Mouse (Mus musculus) MEL (cell line): Measurements from ENCODE around the gene Mtmr10. TPM values are rescaled to one million over a fixed set of nuclear protein-coding genes. Genes with fewer than 3 reads are reported as not detected.

Experiments
- DNase-seq: peaks from one replicate; pipeline ENCODE4 v3.0.0; 2011; ENCODE audit warnings: low read depth, low spot score
- H3K27ac ChIP-seq: 2 replicates; pipeline ENCODE4 v1.5.1; 2012; ENCODE audit warnings: low read depth, mild to moderate bottlenecking, control low read depth, low read length, moderate library complexity; ENCODE audit not compliant: control insufficient read depth
- H3K27me3 ChIP-seq, 2 experiments: fragments of 150-350 bp in 1 of 2; sonication (generic) in 1 of 2; 2 replicates each; pipeline ENCODE4 v1.6.1; 2012; ENCODE audit warnings: low read length in 2 of 2, mild to moderate bottlenecking in 2 of 2, improper control_type of control experiment in 1 of 2, moderate library complexity in 1 of 2; ENCODE audit not compliant: insufficient read depth in 2 of 2, control insufficient read depth in 1 of 2
- H3K36me3 ChIP-seq, 2 experiments: 2 replicates each; pipeline ENCODE4 v1.6.1; 2012 to 2014; ENCODE audit warnings: low read length in 2 of 2, improper control_type of control experiment in 1 of 2, inconsistent platforms in 1 of 2, mild to moderate bottlenecking in 1 of 2; ENCODE audit not compliant: insufficient read depth in 2 of 2, control insufficient read depth in 1 of 2
- H3K4me1 ChIP-seq, 2 experiments: fragments of 150-350 bp in 1 of 2; sonication (generic) in 1 of 2; 2 replicates each; pipeline ENCODE4 v1.6.1; 2012; ENCODE audit warnings: low read length in 2 of 2, improper control_type of control experiment in 1 of 2, mild to moderate bottlenecking in 1 of 2; ENCODE audit not compliant: insufficient read depth in 2 of 2, control insufficient read depth in 1 of 2
- H3K4me3 ChIP-seq, 2 experiments: fragments of 150-350 bp in 1 of 2; sonication (generic) in 1 of 2; 2 replicates each; pipeline ENCODE4 v1.5.1; 2012; ENCODE audit warnings: low read depth in 2 of 2, low read length in 2 of 2, mild to moderate bottlenecking in 2 of 2, moderate library complexity in 2 of 2, control low read depth in 1 of 2, improper control_type of control experiment in 1 of 2; ENCODE audit not compliant: control insufficient read depth in 1 of 2, insufficient read depth in 1 of 2
- H3K79me2 ChIP-seq: 2 replicates; pipeline ENCODE4 v1.6.1; 2012; ENCODE audit warnings: mild to moderate bottlenecking, low read length, moderate library complexity; ENCODE audit not compliant: control insufficient read depth, poor library complexity, insufficient read depth
- H3K9ac ChIP-seq: 2 replicates; pipeline ENCODE4 v1.6.1; 2012; ENCODE audit warnings: low read depth, mild to moderate bottlenecking, control low read depth, low read length, moderate library complexity; ENCODE audit not compliant: control insufficient read depth, poor library complexity, severe bottlenecking
- H3K9me3 ChIP-seq: fragments of 150-350 bp; sonication (generic); replicated peaks from 2 replicates; pipeline ENCODE4 v1.6.1; 2012; ENCODE audit warnings: mild to moderate bottlenecking, low read length, improper control_type of control experiment, moderate library complexity; ENCODE audit not compliant: insufficient read depth
- CHD2 ChIP-seq: IDR thresholded peaks from 2 replicates; pipeline ENCODE4 v1.6.1; 2011; ENCODE audit warnings: low read length, improper control_type of control experiment
- CTCF ChIP-seq, 3 experiments: IDR thresholded peaks in 2 of 3; conservative IDR thresholded peaks in 1 of 3; 2 replicates each; pipeline ENCODE4 v1.5.1; 2011 to 2012; ENCODE audit warnings: low read length in 3 of 3, low read depth in 2 of 3, mild to moderate bottlenecking in 2 of 3, improper control_type of control experiment in 1 of 3, inconsistent platforms in 1 of 3, mixed read lengths in 1 of 3, moderate library complexity in 1 of 3; ENCODE audit not compliant: control insufficient read depth in 1 of 3, insufficient read depth in 1 of 3, poor library complexity in 1 of 3, severe bottlenecking in 1 of 3
- E2F4 ChIP-seq: IDR thresholded peaks from 2 replicates; pipeline ENCODE4 v1.6.1; 2011; ENCODE audit warnings: low read depth, low read length, improper control_type of control experiment, borderline replicate concordance
- ELF1 ChIP-seq: IDR thresholded peaks from 2 replicates; pipeline ENCODE4 v1.6.1; 2014; ENCODE audit warnings: low read depth, mild to moderate bottlenecking, inconsistent platforms, low read length, improper control_type of control experiment, moderate library complexity
- ETS1 ChIP-seq: IDR thresholded peaks from 2 replicates; pipeline ENCODE4 v1.6.1; 2012; ENCODE audit warnings: low read depth, mild to moderate bottlenecking, inconsistent platforms, low read length, improper control_type of control experiment, moderate library complexity
- GABPA ChIP-seq: IDR thresholded peaks from 2 replicates; pipeline ENCODE4 v1.6.1; 2012; ENCODE audit warnings: low read depth, mild to moderate bottlenecking, inconsistent platforms, low read length, improper control_type of control experiment, moderate library complexity
- HCFC1 ChIP-seq: IDR thresholded peaks from 2 replicates; pipeline ENCODE4 v1.6.1; 2012; ENCODE audit warnings: low read depth, mild to moderate bottlenecking, inconsistent platforms, low read length, improper control_type of control experiment, moderate library complexity
- JUND ChIP-seq: IDR thresholded peaks from 2 replicates; pipeline ENCODE4 v1.6.1; 2011; ENCODE audit warnings: low read depth, mild to moderate bottlenecking, improper control_type of control experiment, low read length
- MAZ ChIP-seq: IDR thresholded peaks from 2 replicates; pipeline ENCODE4 v1.6.1; 2012; ENCODE audit warnings: low read depth, mild to moderate bottlenecking, inconsistent platforms, low read length, improper control_type of control experiment
- MXI1 ChIP-seq: IDR thresholded peaks from 2 replicates; pipeline ENCODE4 v1.6.1; 2011; ENCODE audit warnings: mild to moderate bottlenecking, low read depth, low read length, improper control_type of control experiment
- MYC ChIP-seq: IDR thresholded peaks from 2 replicates; pipeline ENCODE4 v1.6.1; 2011; ENCODE audit warnings: low read depth, mild to moderate bottlenecking, low read length, improper control_type of control experiment, moderate library complexity
- NELFE ChIP-seq: IDR thresholded peaks from 2 replicates; pipeline ENCODE4 v1.6.1; 2011; ENCODE audit warnings: low read depth, low read length, improper control_type of control experiment
- POLR2AphosphoS5 ChIP-seq: IDR thresholded peaks from 2 replicates; pipeline ENCODE4 v1.6.1; 2012; ENCODE audit warnings: low read depth, borderline replicate concordance, mild to moderate bottlenecking, inconsistent platforms, low read length, moderate library complexity, mixed read lengths
- RAD21 ChIP-seq: IDR thresholded peaks from 2 replicates; pipeline ENCODE4 v1.6.1; 2011; ENCODE audit warnings: mild to moderate bottlenecking, low read depth, low read length, improper control_type of control experiment
- SMC3 ChIP-seq: IDR thresholded peaks from 2 replicates; pipeline ENCODE4 v1.6.1; 2011; ENCODE audit warnings: low read depth, low read length, improper control_type of control experiment
- USF2 ChIP-seq, 2 experiments: IDR thresholded peaks; 2 replicates each; pipeline ENCODE4 v1.6.1; 2011 to 2012; ENCODE audit warnings: improper control_type of control experiment in 2 of 2, low read length in 2 of 2, borderline replicate concordance in 1 of 2, inconsistent platforms in 1 of 2, low read depth in 1 of 2, mild to moderate bottlenecking in 1 of 2; ENCODE audit not compliant: insufficient read depth in 1 of 2
- ZC3H11A ChIP-seq: IDR thresholded peaks from 2 replicates; pipeline ENCODE4 v1.6.1; 2012; ENCODE audit warnings: low read depth, mild to moderate bottlenecking, inconsistent platforms, low read length, improper control_type of control experiment
- ZKSCAN1 ChIP-seq: IDR thresholded peaks from 2 replicates; pipeline ENCODE4 v1.6.1; 2012; ENCODE audit warnings: low read depth, mild to moderate bottlenecking, inconsistent platforms, low read length, improper control_type of control experiment, moderate library complexity
- ZMIZ1 ChIP-seq: IDR thresholded peaks from 2 replicates; pipeline ENCODE4 v1.6.1; 2012; ENCODE audit warnings: low read depth, mild to moderate bottlenecking, inconsistent platforms, low read length, improper control_type of control experiment, moderate library complexity
- polyA plus RNA-seq, 2 experiments: library from polyadenylated mRNA; stranded (reverse) in 1 of 2; unstranded in 1 of 2; fragments of >175 nt in 1 of 2; fragments of >200 nt in 1 of 2; gene quantifications; 2 replicates each; pipeline versions ENCODE4 v1.2.1 to v1.2.4; 2012; ENCODE audit warnings: low replicate concordance in 2 of 2, low read depth in 1 of 2; ENCODE audit not compliant: insufficient read length in 2 of 2, insufficient read depth in 1 of 2, missing spikeins in 1 of 2
- total RNA-seq: library from RNA; depleted of rRNA; stranded (reverse); fragments of 300-350 nt; gene quantifications from 2 replicates; pipeline ENCODE4 v1.2.3, GENCODE M21; 2012

Mtmr10 gene
- total and polyA plus RNA-seq, 3 experiments: 1.7 to 2.4 TPM; not detected in 1

DNA sequence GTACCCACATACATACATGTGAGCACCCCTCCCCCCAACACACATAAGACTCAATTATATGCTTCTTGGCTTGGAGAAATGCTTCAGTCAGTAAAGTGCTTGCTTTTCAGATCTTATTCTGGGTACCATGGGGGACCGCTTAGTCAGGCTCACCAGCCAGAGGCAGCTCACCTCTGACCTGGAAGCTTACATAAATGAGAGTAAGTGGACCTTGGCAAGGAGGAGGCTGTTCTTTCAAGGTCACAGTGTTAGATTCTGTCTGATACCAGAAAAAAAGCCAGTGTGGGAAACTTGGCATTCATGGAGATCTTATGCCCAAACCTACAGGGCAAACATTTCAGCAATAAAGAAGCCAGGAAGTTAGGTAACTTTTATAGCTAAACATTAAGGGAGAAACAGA is 60.4 kb downstream of the Mtmr10 start:
- H3K9ac ChIP-seq: no peak overlapping the region
- H3K4me1 ChIP-seq: no peaks in the 10 kb centered on the region
- no peaks in the 10 kb centered on the region; a peak in 1 of 4 replicates for H3K36me3 ChIP-seq
- H3K27ac ChIP-seq: no peak overlapping the region
- no peaks in the 10 kb centered on the region for H3K27me3 ChIP-seq
- TF ChIP-seq HCFC1 (no peak), ETS1 (no peak), SMC3 (no peak), CHD2 (no peak), USF2 (IDR thresholded peaks at IDR 0.05; ENCODE audit: borderline replicate concordance in 1 of 2, insufficient read depth in 1 of 2, low read depth in 1 of 2, low read length in 2 of 2) (no peak), MAZ (no peak), GABPA (no peak), RAD21 (no peak), MXI1 (no peak), E2F4 (no peak), CTCF (IDR thresholded peaks at IDR 0.05 in 2 of 3, conservative IDR thresholded peaks at IDR 0.05 in 1 of 3; ENCODE audit: control insufficient read depth in 1 of 3, insufficient read depth in 1 of 3, low read depth in 2 of 3, low read length in 3 of 3, poor library complexity in 1 of 3, severe bottlenecking in 1 of 3) (no peak), ELF1 (no peak), ZKSCAN1 (no peak), POLR2AphosphoS5 (no peak), JUND (no peak)
- TF ChIP-seq, all 39 proteins: peak for 0
- H3K79me2 ChIP-seq: no peaks in the 10 kb centered on the region
- no peaks in the 10 kb centered on the region for H3K9me3 ChIP-seq
- H3K4me3 ChIP-seq: no peak overlapping the region
- no peak for DNase-seq

DNA sequence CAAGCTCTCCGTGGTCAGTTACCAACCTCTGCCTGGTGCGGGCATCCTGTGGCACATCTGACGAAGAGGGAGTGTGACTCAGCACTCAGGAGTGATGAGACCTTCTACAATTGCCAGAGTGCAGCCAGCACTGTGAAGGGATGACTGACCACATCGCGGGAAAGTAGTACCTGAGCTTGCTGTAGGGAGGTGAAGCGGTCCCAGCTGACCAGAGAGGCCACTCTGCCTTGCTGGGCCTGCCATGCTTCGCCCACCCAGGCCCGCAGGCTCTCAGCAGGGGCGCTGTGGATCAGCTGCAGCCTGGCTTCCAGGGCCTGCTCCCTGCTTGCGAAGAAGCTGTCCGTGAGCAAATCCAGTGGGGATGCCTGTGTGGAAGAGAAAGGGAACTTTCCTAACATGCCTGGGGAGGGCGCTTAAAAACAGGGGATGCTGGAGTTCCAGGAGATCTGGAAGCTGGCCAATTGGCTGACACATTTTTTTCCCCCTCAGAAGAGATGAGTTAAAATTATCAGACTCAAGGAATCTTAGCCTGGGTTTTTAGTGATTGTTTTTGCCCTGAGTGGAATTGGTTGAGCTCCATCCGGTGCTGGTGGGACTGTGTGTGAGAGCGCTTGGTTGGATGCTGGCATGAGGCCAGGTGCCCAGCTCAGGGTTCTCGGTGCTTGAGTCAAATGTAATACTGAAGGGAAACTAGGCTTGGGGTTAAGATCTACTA is 61.9 kb downstream of the Mtmr10 start:
- Histone ChIP-seq H3K79me2 (no peaks in the 10 kb centered on the region), H3K9me3 (no peaks in the 10 kb centered on the region), H3K4me3 (no peak overlapping the region), H3K9ac (no peak overlapping the region), H3K27me3 (no peaks in the 10 kb centered on the region), H3K4me1 (no peaks in the 10 kb centered on the region), H3K27ac (no peak overlapping the region), H3K36me3 (no peaks in the 10 kb centered on the region; a peak in 1 of 4 replicates)
- no peak for DNase-seq
- TF ChIP-seq MYC (no peak), ZMIZ1 (no peak), NELFE (no peak), ZC3H11A (no peak)
